In genomic region chr1:170174814-170175332, GRCm38 (mm10) we compare ENCODE assay signal across 8 mouse cellular contexts. TPM values are rescaled to one million over a fixed set of nuclear protein-coding genes. Genes with fewer than 3 reads are reported as not detected.
A peak's percentile ranks its signal among the peaks of the same experiment; 100 is the strongest.
DNase-seq lines count a peak whose midpoint lies in the region; ATAC-seq and TF ChIP-seq lines count a peak whose summit lies in the region.

TSS of gene Uap1 (minus strand) at chr1:170174957.

- H3K27ac ChIP-seq in forebrain, embryonic 12.5 days = peak within 1 kb of the TSS; percentile 76
- H3K27ac ChIP-seq in heart, postnatal 0 days (ENCODE audit: low read depth) = peak within 1 kb of the TSS; percentile 95
- peak within 1 kb of the TSS; percentile 97 for H3K27ac ChIP-seq in liver, embryonic 16.5 days (ENCODE audit: low read length)
- H3K27ac ChIP-seq in neural tube, embryonic 13.5 days (replicated peaks) = peak within 1 kb of the TSS; percentile 89
- H3K27ac ChIP-seq in testis, adult 2 months (ENCODE audit: control insufficient read depth, insufficient read depth, low read depth, low read length) = peak within 1 kb of the TSS; percentile 78

- peak; percentile 61; the same call in 1 of the 2 replicates for TF ChIP-seq EP300 in heart, postnatal 0 days (IDR thresholded peaks at IDR 0.05; ENCODE audit: low read depth)

- no peaks in the 10 kb centered on the region for H3K36me3 ChIP-seq in E14TG2a.4 (ENCODE audit: insufficient read depth, low read length)
- H3K36me3 ChIP-seq in forebrain, embryonic 12.5 days (replicated peaks) = no peaks in the 10 kb centered on the region
- H3K36me3 ChIP-seq in heart, postnatal 0 days (replicated peaks; ENCODE audit: control insufficient read depth, insufficient read depth, low read length) = no peaks in the 10 kb centered on the region
- no peaks in the 10 kb centered on the region for H3K36me3 ChIP-seq in liver, embryonic 16.5 days (ENCODE audit: control insufficient read depth, insufficient read depth)
- no peaks in the 10 kb centered on the region for H3K36me3 ChIP-seq in neural tube, embryonic 13.5 days
- H3K36me3 ChIP-seq in testis, adult 2 months (ENCODE audit: control insufficient read depth, insufficient read depth, low read length) = no peaks in the 10 kb centered on the region

- peak; percentile 96 for DNase-seq in c-Kit-positive CD71-positive TER-119-positive erythroid progenitor cells, embryonic 14.5 days (ENCODE audit: low spot score)
- peak; percentile 98 for DNase-seq in heart, postnatal 0 days (ENCODE audit: low spot score)
- DNase-seq in kidney, postnatal 4 days = peak; percentile 96 to 98

- ATAC-seq in forebrain, embryonic 12.5 days (ENCODE audit: low FRiP score) = peak; percentile 100
- ATAC-seq in heart, postnatal 0 days (ENCODE audit: insufficient read depth, low read depth) = peak; percentile 98
- ATAC-seq in liver, embryonic 16.5 days (ENCODE audit: low read depth) = peak; percentile 93
- peak; percentile 100 for ATAC-seq in neural tube, embryonic 13.5 days (ENCODE audit: low read depth)

- peak within 1 kb of the TSS; percentile 87 for H3K4me3 ChIP-seq in E14TG2a.4 (replicated peaks; ENCODE audit: low read length)
- H3K4me3 ChIP-seq in forebrain, embryonic 12.5 days (replicated peaks) = peak within 1 kb of the TSS; percentile 81
- peak within 1 kb of the TSS; percentile 92 for H3K4me3 ChIP-seq in heart, postnatal 0 days (ENCODE audit: low read depth, low read length)
- peak within 1 kb of the TSS; percentile 89 for H3K4me3 ChIP-seq in liver, embryonic 16.5 days (ENCODE audit: low read depth, low read length)
- peak within 1 kb of the TSS; percentile 59 for H3K4me3 ChIP-seq in neural tube, embryonic 13.5 days
- H3K4me3 ChIP-seq in testis, adult 2 months (ENCODE audit: control insufficient read depth, low read depth, low read length) = peak within 1 kb of the TSS; percentile 97

- TF ChIP-seq POLR2A in testis, adult 2 months (IDR thresholded peaks at IDR 0.05; ENCODE audit: control insufficient read depth, low read depth, low read length) = peak; percentile 42

- no peak for TF ChIP-seq CTCF in E14TG2a.4 (conservative IDR thresholded peaks at IDR 0.05; ENCODE audit: low read length)
- TF ChIP-seq CTCF in heart, postnatal 0 days (IDR thresholded peaks at IDR 0.05; ENCODE audit: low read depth) = peak; percentile 61
- no peak for TF ChIP-seq CTCF in testis, adult 2 months (IDR thresholded peaks at IDR 0.05; ENCODE audit: control insufficient read depth, insufficient read depth, insufficient replicate concordance, low read depth, low read length)

- H3K9ac ChIP-seq in forebrain, embryonic 12.5 days = peak within 1 kb of the TSS; percentile 81
- H3K9ac ChIP-seq in heart, postnatal 0 days (replicated peaks; ENCODE audit: low read depth, low read length) = peak within 1 kb of the TSS; percentile 92
- H3K9ac ChIP-seq in liver, embryonic 16.5 days (ENCODE audit: low read depth, low read length) = peak within 1 kb of the TSS; percentile 94
- H3K9ac ChIP-seq in neural tube, embryonic 13.5 days = peak within 1 kb of the TSS; percentile 82

- H3K9me3 ChIP-seq in E14TG2a.4 (ENCODE audit: low read length) = no peaks in the 10 kb centered on the region
- no peaks in the 10 kb centered on the region for H3K9me3 ChIP-seq in forebrain, embryonic 12.5 days
- no peaks in the 10 kb centered on the region for H3K9me3 ChIP-seq in heart, postnatal 0 days (replicated peaks; ENCODE audit: control insufficient read depth, low read length)
- no peaks in the 10 kb centered on the region for H3K9me3 ChIP-seq in liver, embryonic 16.5 days (replicated peaks; ENCODE audit: control insufficient read depth, low read length)
- no peaks in the 10 kb centered on the region for H3K9me3 ChIP-seq in neural tube, embryonic 13.5 days

- H3K27me3 ChIP-seq in E14TG2a.4 (ENCODE audit: insufficient read depth, low read length) = no peaks in the 10 kb centered on the region
- H3K27me3 ChIP-seq in forebrain, embryonic 12.5 days = no peaks in the 10 kb centered on the region
- H3K27me3 ChIP-seq in heart, postnatal 0 days (ENCODE audit: control insufficient read depth, insufficient read depth, low read length) = no peaks in the 10 kb centered on the region
- H3K27me3 ChIP-seq in liver, embryonic 16.5 days (ENCODE audit: control insufficient read depth, insufficient read depth, low read depth, low read length) = no peaks in the 10 kb centered on the region
- no peaks in the 10 kb centered on the region for H3K27me3 ChIP-seq in neural tube, embryonic 13.5 days
- no peaks in the 10 kb centered on the region for H3K27me3 ChIP-seq in testis, adult 2 months (ENCODE audit: control insufficient read depth, insufficient read depth, low read length)

- H3K4me1 ChIP-seq in E14TG2a.4 (replicated peaks; ENCODE audit: low read depth, low read length) = peaks cover 10% of the 10 kb centered on the region
- H3K4me1 ChIP-seq in forebrain, embryonic 12.5 days = peaks cover 11% of the 10 kb centered on the region
- peaks cover 18% of the 10 kb centered on the region for H3K4me1 ChIP-seq in heart, postnatal 0 days (ENCODE audit: control insufficient read depth, insufficient read depth)
- H3K4me1 ChIP-seq in liver, embryonic 16.5 days (ENCODE audit: control insufficient read depth, low read depth, low read length) = peaks cover 33% of the 10 kb centered on the region
- H3K4me1 ChIP-seq in neural tube, embryonic 13.5 days (replicated peaks) = peaks cover 27% of the 10 kb centered on the region
- H3K4me1 ChIP-seq in testis, adult 2 months (ENCODE audit: control insufficient read depth, insufficient read depth, low read length) = no peaks in the 10 kb centered on the region; the same call in none of the 2 replicates

- H3K4me2 ChIP-seq in forebrain, embryonic 12.5 days = peak within 1 kb of the TSS; percentile 67
- peak within 1 kb of the TSS; percentile 78 for H3K4me2 ChIP-seq in heart, postnatal 0 days (ENCODE audit: low read depth, low read length)
- H3K4me2 ChIP-seq in liver, embryonic 16.5 days (ENCODE audit: low read depth, low read length) = peak within 1 kb of the TSS; percentile 97
- H3K4me2 ChIP-seq in neural tube, embryonic 13.5 days = peak within 1 kb of the TSS; percentile 77

- 1% methylated on average over 52 of the region's 52 CpGs for WGBS in forebrain, embryonic 12.5 days
- under 1% methylated on average over 52 of the region's 52 CpGs for WGBS in heart, postnatal 0 days
- WGBS in liver, embryonic 16.5 days (ENCODE audit: insufficient replicate concordance) = under 1% methylated on average over 52 of the region's 52 CpGs
- WGBS in neural tube, embryonic 13.5 days = under 1% methylated on average over 47 of the region's 52 CpGs

RNA-seq across cellular contexts. Expression of gene Uap1, which starts in this region (rescaled TPM):
- polyA plus RNA-seq in forebrain, embryonic 12.5 days (2016; fragmentation: Nextera tagmentation; extraction: Ambion mirVana) = 59.0 and 60.5 TPM in 2 replicates
- 23.0 and 26.1 TPM in 2 replicates for total RNA-seq in heart, postnatal 0 days (2014; rRNA removed; ENCODE audit: low replicate concordance)
- 40.2 and 42.3 TPM in 2 replicates for polyA plus RNA-seq in heart, postnatal 0 days (2015; fragmentation: Nextera tagmentation; extraction: Ambion mirVana)
- 27.3 and 31.7 TPM in 2 replicates for polyA plus RNA-seq in liver, embryonic 16.5 days (2015; fragmentation: Nextera tagmentation; extraction: Ambion mirVana)
- 65.8 and 67.4 TPM in 2 replicates for polyA plus RNA-seq in neural tube, embryonic 13.5 days (2015; fragmentation: Nextera tagmentation; extraction: Ambion mirVana)
- 9.5 and 9.6 TPM in 2 replicates for polyA plus RNA-seq in testis, adult 2 months (2012; rRNA removed)

Comparison
In these comparisons a context has a peak if more than half of its experiments do, and no peak if none do; other contexts are left out.
1. Peak in every context shown above with its lines: DNase-seq, ATAC-seq, H3K4me3 ChIP-seq and H3K27ac ChIP-seq.